Mouse (Mus musculus): ENCODE measurements at regions not wholly inside any gene's neighbourhood (a gene's known extent, or its start where the extent isn't known, plus 50 kb on each side); places are given as distances from the start of the nearest gene placed in this dataset.

DNA sequence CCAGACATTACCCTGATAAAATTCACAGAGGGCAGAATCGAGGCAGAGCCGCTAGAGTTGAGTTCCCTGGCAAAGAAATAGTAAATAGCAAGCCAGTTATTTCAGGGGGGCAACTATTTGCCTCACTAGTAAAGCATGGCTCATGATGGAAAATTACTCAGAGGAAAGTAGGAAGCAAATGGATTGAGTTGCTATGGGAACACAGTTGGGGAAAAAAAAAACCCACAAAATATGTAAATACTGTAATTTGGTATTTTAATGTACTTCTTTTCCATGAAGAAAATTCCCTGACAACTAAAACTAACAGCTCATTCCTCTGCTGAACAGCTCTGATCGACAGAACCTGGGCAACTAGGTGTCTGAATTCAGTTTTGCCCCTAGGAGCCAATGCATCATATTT lies 296.2 kb upstream of the Slc30a5 start:
- no peak for DNase-seq (ENCODE audit: low spot score in 2 of 2)

- no peak for DNase-seq (ENCODE audit: low spot score in 2 of 2)
These were observed 294.6 kb upstream of the Slc30a5 start for GRCm38 (mm10) chr13:101127808-101128207.

- no peak for DNase-seq (ENCODE audit: low spot score in 2 of 2)
These were observed 294.0 kb upstream of the Slc30a5 start for GRCm38 (mm10) chr13:101127262-101127661.

DNA sequence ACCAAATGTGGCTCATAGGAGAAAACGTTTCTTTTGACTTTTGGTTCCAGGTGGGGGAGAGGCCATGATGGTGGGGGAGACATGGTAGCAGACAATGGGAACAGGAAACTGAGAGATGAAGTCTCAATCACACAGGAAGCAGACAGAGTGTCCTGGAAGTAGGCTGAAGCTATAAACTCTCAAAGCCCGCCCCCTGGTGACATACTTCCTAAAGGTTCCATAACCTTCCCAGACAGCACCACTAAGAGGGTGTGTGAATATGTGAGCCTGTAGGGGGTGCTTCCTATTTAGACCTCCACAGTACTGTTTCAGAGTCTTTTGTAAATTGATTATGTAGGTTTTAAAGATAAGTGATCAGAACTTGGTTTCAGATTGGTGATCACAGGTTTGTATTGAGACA lies 284.1 kb upstream of the Slc30a5 start:
- DNase-seq (ENCODE audit: low spot score in 2 of 2), result no peak

DNA sequence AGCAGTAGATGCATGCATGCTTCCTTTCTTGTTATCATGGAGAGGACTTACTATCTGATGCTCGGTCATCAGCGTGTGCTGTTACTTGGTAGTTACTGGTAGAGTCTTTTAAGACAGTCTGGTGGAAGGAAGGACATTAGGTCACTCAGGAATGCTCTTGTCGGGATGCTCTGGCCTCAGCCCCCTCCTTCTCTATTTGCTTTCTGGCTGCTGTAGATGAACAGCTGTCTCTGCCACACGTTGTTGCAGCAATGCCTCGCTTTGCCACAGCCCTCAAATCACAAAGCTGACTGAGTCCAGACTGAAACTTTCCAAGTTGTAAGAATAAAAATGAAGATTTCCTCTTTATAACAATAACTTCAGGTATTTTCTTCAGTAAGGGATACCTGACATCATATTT lies 282.1 kb upstream of the Slc30a5 start:
- DNase-seq (ENCODE audit: low spot score in 2 of 2), result no peak

DNA sequence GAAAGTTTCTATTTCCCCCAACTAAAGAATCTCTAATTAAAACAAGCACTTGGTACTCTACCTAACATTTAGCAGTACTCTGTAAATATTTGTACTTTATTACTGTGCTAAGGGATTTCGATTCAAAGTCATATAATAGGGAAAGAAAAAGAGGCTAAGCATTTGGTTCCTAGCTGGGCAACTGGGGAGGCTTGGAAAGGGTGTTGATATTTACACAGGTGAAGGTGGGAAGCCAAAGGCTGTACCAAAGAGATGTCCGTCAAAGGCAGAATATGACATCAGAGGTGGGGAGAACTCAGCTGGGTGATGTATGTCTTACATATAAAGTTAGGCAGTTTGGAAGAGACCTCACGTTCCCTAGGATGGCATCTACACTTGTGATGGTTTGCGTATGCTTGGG lies 278.9 kb upstream of the Slc30a5 start:
- DNase-seq (ENCODE audit: low spot score in 2 of 2), result no peak

DNA sequence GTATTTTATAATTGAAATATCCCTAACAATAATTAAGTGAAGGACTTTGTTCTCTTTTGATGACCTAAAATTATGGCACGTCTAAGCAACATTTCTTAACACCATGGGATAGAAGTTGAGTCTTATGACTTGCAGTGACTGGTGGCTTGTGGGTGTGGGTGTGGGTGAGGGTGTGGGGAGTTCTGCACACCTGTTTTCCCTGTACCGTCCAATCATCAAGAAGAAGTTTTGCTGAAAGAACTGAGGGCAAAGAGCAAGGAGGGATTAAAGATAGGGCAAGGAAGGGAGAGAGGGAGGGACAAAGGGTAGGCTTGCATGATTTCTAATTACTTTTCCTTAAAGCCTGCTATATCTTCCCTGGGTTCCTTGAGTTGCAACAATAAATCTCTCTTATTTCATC lies 278.5 kb upstream of the Slc30a5 start:
- no peak for DNase-seq (ENCODE audit: low spot score in 2 of 2)

DNA sequence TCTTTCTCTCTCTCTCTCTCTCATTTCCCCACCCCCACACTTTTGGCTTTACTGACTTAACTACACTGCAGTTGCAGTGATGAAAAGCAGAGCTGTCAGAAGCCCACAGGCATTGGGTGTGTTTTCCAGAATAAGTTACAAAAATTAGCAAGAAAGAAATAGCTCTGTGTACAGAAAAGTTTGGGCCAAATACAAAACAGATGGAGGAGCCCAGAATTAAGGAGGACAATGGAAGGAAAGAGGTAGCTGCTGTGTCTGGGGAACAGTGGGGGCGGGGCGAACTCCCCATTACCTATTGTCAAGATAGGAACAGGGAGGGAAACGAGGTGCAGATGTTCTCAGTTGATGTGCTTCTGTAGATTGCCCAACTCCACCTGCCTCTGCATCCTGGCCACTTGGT lies 267.4 kb upstream of the Slc30a5 start:
- no peak for DNase-seq (ENCODE audit: low spot score in 2 of 2)

- DNase-seq (ENCODE audit: low spot score in 2 of 2), result no peak
These were observed 263.6 kb upstream of the Slc30a5 start for GRCm38 (mm10) chr13:101096856-101097255.

DNA sequence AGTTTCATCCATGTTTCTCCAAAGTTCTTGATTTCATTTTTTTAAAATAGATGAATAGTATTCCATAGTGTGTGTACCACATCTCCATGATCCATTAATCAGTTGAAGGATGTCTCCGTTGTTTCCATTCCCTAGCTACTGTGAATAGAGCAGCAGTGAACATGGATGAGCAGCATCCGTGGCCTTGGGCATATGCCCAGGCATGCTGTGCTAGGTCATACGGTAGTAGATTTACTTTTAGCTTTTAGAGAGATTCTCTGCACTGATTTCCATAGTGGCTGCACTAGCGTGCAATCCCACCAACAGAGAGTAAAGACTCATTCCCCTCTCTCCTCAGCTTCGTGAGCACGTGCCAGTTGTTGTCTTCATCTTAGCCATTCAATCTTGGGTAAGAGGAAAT lies 263.0 kb upstream of the Slc30a5 start:
- no peak for DNase-seq (ENCODE audit: low spot score in 2 of 2)

DNA sequence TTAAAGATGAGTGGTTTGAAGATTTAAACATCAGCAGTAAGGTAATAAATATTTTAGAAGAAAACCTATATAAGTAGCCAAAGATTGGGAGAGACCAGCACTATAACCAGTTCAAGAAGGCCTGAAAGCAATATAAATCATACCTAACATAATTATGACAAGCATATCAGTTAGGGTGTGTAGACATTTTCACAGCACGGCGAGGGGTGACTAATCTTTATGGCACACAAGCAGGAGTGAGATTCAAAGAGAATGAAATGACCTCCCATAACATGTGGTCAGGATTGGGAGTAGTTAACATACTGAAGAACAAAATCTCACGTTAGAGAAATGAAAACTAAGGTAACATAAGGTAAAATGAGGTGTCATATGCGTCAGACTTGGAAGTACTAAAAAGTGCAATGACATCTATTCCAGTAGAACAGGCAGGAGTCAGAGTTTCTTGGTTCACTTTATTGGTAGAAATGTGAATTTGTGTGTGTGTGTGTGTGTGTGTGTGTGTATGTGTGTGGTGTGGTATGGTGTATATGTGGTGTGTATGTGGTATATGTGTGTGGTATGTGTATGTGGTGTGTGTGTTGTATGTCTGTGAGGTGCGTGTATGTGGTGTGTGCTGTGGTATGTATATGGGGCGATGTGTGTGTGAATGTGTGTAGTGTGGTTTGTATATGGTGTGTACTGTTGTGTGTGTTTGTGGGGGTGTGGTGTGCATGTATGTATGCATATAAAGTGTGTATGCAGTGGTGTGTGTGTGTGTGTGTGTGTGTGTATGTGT lies 262.0 kb upstream of the Slc30a5 start:
- DNase-seq (ENCODE audit: low spot score in 2 of 2), result no peak

DNA sequence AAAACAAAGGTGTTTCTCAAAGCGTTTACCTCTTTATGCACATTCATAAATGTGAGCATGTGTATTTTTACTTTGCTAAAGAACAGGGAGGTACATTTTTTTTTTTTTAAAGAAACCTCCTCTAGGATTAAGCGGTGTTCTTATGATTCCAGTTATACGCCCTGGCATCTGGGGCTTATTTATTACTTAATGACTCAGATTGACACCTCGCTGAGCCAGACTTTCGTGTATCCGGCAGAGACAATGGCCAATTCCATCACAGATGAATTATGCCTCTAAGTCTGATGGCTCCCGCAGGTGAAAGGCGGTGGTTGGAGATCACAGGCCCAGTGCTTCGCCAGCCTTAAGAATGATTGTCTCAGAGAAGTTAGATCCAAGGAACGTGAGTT lies 259.5 kb upstream of the Slc30a5 start:
- no peak for DNase-seq (ENCODE audit: low spot score in 2 of 2)

DNA sequence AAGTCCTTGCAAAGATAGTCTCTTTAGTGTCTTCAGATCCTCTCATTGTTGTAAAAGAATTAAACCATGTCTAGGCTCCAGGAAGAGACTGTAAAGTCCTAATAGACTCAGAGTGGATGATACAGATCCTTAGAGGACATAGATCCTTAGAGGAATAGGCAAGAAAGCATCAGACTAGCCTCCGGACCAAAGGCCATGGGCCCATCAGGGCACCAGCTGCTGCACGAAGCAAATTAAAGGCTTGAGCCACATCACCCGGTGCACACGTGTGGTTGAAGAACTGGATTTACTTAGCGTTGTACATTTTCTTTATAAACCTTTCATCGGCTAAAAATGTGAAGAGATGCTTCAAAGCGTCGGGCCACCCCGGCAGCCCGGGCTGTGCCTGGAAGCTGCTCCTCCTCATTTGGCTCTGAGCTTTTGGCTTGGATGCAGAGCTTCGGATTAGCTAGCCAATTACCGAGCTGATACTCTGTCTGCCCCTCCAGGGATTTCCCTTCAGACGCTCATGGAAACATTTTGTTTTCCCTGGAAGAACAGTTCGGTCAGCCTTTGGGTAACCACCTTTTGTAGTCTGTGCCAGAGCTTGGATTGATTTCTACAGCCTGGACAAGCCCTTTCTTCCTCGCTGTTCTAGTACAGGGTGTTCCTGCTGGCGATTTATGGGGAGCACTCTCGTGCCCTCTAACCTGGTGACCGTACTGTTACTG lies 259.0 kb upstream of the Slc30a5 start:
- no peak for DNase-seq (ENCODE audit: low spot score in 2 of 2)

DNA sequence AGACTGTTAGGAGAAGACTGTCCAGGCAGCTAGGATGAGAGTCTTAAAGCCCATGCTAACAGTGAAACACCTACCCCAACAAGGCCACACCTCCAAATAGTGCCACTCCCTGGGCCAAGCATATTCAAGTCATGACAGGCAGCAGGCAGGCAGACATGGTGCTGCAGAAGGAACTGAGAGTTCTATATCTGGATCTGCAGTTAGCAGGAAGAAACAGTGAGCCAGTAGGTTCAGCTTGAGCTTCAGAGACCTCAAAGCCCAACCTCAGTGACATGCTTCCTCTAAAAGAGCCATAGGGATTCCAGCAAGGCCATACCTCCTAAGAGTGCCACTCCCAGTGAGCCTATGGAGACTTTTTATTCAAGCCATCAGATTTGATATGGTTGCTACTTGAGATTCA lies 252.0 kb upstream of the Slc30a5 start:
- no peak for DNase-seq (ENCODE audit: low spot score in 2 of 2)

DNA sequence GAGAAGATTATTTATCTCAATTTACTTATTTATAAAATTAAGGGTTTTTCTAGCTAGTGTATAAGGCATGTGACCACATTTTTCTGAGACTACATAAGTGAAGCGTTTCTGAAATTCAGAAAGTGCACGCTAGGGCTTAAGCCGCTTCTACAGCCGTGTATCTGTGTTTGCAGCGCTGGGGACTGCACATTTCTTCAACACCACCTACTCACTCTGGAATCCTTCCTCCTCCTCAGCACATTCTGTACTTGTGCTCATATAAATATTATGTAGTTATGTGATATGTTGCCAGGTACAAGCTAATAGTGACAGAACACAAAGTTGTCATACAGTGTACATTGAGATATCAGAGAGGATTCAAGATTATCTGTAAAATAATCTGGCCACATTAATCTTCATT lies 251.0 kb upstream of the Slc30a5 start:
- no peak for DNase-seq (ENCODE audit: low spot score in 2 of 2)

GRCm38 (mm10) chr13:101083416-101083815 lies 250.2 kb upstream of the Slc30a5 start:
- no peak for DNase-seq (ENCODE audit: low spot score in 2 of 2)

- DNase-seq (ENCODE audit: low spot score in 2 of 2), result no peak
These were observed 235.3 kb upstream of the Slc30a5 start for GRCm38 (mm10) chr13:101068489-101068888.

GRCm38 (mm10) chr13:101062582-101062981 lies 229.4 kb upstream of the Slc30a5 start:
- DNase-seq (ENCODE audit: low spot score in 2 of 2), result no peak

- no peak for DNase-seq (ENCODE audit: low spot score in 2 of 2)
These were observed 228.3 kb upstream of the Slc30a5 start for GRCm38 (mm10) chr13:101061233-101062144.

GRCm38 (mm10) chr13:101049511-101049910 lies 216.3 kb upstream of the Slc30a5 start:
- DNase-seq (ENCODE audit: low spot score in 2 of 2), result no peak

- no peak for DNase-seq (ENCODE audit: low spot score in 2 of 2)
These were observed 199.4 kb upstream of the Slc30a5 start for GRCm38 (mm10) chr13:101032594-101032993.

DNA sequence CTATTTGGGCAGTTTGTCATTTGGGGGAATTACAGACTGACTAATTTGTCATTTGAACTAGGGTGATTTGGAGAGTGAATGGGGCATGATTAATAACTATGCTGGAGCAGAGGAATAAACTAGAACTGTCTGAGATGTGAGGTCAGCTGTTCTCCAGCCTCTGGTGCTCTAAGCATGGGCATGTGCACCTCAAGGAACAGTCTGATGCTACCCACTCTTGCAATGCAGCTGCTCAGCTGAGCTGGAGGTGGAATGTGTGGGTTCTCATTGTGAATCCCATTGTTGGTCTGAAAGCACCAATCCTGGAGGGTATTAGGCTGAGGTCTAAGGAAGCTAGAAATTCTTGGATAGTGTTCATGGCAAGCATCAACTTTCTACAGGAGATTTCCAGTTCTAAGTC lies 192.8 kb upstream of the Slc30a5 start:
- no peak for DNase-seq (ENCODE audit: low spot score in 2 of 2)

Measured in spleen, postnatal 14 days (tissue).